Mouse (Mus musculus): Measurements from ENCODE around the gene Rfwd3.
"Not testable (repeated sequence)": the region's sequence is repeated elsewhere in the genome, so short reads cannot be mapped to it uniquely, and the experiment has no call there.

Rfwd3 gene

GRCm38 (mm10) chr8:111290586-111290985, 9.4 kb downstream of the Rfwd3 start:
- no peak for DNase-seq (ENCODE audit: low read depth, low spot score)

- DNase-seq (ENCODE audit: low read depth, low spot score), result no peak
Measured at GRCm38 (mm10) chr8:111285603-111286002, 14.4 kb downstream of the Rfwd3 start.

- DNase-seq (ENCODE audit: low read depth, low spot score), result no peak
Measured at GRCm38 (mm10) chr8:111282093-111282492, 17.9 kb downstream of the Rfwd3 start.

- DNase-seq (ENCODE audit: low read depth, low spot score), result no peak
Measured at GRCm38 (mm10) chr8:111268277-111268676, 31.7 kb downstream of the Rfwd3 start.

- DNase-seq (ENCODE audit: low read depth, low spot score), result not testable (repeated sequence)
Measured at GRCm38 (mm10) chr8:111266161-111266560, 33.9 kb downstream of the Rfwd3 start.

GRCm38 (mm10) chr8:111264693-111265220, 35.3 kb downstream of the Rfwd3 start:
- DNase-seq (ENCODE audit: low read depth, low spot score), result no peak

GRCm38 (mm10) chr8:111261981-111262381, 38.0 kb downstream of the Rfwd3 start:
- DNase-seq (ENCODE audit: low read depth, low spot score), result no peak

GRCm38 (mm10) chr8:111260251-111260650, 39.8 kb downstream of the Rfwd3 start:
- no peak for DNase-seq (ENCODE audit: low read depth, low spot score)

DNA sequence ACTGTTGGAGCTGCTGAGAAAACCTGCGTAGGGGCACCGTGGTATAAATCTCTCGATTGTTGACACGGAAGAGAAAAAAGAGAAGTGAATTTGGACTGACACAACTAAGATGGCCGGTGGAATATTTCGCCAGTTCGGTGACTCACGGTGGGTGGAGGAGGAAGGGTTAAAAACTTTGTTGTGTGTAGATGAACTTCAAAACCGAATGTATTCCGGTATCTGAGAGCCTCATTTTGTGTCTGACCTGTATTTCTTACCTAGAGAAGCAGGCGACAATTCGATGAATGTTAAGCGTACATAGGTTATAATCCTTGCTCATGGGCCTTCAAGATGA, 40.6 kb downstream of the Rfwd3 start:
- no peak for DNase-seq (ENCODE audit: low read depth, low spot score)

DNA sequence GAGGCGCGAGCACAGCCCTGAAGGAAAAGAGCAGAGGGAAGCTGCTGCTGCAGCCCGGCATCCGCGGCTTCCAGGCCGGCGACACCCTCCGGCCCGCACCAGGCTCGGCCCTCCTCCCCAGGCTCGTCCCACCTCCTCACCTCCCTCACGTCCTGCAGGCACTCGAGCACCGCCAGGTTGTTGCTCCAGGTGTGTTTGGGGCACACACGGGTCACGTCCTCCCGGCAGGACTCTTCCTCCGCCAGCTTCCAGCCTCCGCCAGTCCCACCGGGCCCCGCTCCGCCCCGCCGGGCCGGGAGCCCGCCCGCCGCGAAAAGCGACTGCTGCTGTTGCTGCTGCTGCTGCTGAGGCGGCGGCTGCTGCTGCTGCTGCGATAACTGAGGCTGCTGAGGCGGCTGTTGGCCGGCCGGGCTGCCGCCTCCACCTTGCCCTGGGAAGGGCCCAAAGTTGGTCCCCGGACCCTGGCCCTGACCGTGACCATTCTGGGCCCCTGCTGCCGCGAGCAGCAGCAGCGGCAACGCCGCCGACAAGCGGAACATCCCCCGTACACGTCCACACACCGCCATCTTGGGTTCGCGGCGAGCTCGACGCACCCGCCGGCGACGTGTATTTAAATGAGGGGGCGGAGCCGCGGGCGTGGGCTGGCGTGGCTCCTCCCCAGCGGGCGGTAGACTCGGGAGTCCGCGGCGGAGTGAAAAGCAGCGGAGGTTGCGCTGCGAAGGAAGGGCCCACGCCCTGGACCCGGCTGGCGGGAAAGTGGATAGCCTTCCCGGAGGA, 41.2 kb downstream of the Rfwd3 start, which contains the start of gene Glg1:
Gene Glg1, minus strand, starts transcription at position 586 of the 777 bp plus-strand sequence.
- peak; percentile 97 for DNase-seq (ENCODE audit: low read depth, low spot score)

DNA sequence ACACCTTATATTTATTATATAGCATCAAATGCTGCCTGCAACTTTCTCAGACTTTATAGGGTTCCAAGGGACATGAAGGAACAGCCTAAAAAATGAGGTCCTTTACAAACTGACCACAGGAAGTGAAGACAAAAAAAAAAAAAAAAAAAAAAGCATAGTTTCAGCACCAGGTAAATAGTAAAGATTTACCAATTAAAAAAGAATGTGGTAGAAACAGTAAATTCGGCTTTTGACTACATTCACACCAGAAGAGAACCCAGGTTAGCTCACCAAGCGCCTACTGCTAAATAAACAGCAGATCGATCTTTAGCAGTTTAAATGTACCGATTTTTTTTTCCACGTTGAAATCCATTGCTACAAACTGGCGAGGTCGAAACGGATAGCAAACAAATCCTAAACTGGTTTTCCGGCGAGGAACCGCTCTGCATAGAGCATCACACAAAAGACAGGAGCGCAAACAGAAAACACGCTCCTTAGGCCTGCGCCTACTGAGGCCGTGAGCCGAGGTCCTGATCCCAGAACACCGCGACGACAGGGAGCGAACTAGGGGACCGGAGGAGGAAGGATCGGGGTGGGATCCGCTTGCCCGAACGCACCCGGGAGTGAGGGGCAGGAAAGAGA, 41.9 kb downstream of the Rfwd3 start:
- no peak for DNase-seq (ENCODE audit: low read depth, low spot score)

GRCm38 (mm10) chr8:111252487-111253112, 47.4 kb downstream of the Rfwd3 start:
- DNase-seq (ENCODE audit: low read depth, low spot score), result no peak

- DNase-seq (ENCODE audit: low read depth, low spot score), result no peak
Measured at GRCm38 (mm10) chr8:111250111-111250510, 49.9 kb downstream of the Rfwd3 start.

- DNase-seq (ENCODE audit: low read depth, low spot score), result peak; percentile 58
Measured at GRCm38 (mm10) chr8:111248136-111248535, 51.9 kb downstream of the Rfwd3 start.

GRCm38 (mm10) chr8:111246864-111247263, 53.2 kb downstream of the Rfwd3 start:
- not testable (repeated sequence) for DNase-seq (ENCODE audit: low read depth, low spot score)

DNA sequence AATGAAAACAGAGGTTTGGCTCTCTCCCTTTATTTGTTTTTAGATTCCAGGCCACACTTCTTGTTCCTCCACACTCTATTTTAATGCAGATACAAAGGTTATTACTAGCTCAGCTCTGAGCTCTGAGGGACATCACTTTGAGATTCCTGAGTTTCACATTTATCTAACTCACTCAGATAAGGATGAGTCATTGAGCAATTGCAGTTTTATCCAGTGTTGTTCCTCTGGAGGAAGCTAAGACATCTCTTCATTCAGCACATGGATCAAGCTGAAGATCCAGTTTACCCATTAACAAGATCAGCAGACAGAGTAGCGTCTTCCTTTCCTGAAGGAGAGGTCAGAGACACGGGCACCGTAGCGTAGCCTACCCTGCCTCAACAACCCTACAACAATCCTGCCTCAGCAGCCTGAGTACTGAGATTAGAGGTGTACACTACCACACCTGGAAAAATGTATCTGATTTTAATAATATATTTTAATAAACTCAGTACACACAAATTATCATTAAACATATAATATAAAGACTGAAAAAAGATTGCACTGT, 53.7 kb downstream of the Rfwd3 start:
- no peak for DNase-seq (ENCODE audit: low read depth, low spot score)

GRCm38 (mm10) chr8:111237301-111237700, 62.7 kb downstream of the Rfwd3 start:
- no peak for DNase-seq (ENCODE audit: low read depth, low spot score)

DNA sequence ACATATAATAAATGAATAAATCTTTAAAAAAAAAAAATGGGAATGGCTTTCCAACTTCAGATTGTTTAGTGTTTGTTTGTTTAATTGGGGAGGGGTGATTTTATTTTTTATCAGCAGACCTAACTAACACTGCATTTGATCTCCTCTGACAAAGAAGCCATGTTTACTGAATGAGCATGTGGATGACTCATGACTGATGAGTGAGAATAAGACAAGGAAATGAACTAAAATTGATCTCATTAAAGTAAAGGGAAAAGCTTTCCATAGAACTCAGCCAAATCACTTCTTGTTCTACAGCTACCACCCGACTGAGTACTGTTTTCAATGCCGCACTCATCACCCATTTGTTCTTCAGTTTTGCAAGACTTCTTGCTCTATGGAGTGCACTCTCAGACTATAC, 66.3 kb downstream of the Rfwd3 start:
- DNase-seq (ENCODE audit: low read depth, low spot score), result no peak

DNA sequence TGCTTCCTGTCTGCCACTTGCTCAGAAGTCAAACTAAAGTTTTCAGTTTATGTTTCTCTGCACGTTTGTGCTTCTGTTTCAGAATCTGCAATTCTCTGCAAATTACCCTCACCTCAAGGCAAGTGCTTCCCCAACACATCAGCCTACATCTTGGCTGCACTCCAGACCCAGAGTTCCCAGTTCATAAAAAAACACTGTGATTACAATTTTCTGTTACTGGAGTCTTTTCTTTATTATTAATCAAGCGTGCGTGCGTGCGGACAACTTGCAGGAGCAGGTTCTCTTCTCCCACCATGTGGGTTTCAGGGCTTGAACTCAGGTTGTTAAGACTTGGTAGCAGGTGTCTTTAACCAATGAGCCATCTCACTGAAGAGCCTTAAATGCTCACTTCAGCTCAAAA, 75.9 kb downstream of the Rfwd3 start:
- DNase-seq (ENCODE audit: low read depth, low spot score), result no peak
